Mouse (Mus musculus): Measurements from ENCODE around the gene Gm5460. TPM values are rescaled to one million over a fixed set of nuclear protein-coding genes. Genes with fewer than 3 reads are reported as not detected.

Gm5460 gene
- total and polyA plus RNA-seq, 3 experiments: not detected

DNA sequence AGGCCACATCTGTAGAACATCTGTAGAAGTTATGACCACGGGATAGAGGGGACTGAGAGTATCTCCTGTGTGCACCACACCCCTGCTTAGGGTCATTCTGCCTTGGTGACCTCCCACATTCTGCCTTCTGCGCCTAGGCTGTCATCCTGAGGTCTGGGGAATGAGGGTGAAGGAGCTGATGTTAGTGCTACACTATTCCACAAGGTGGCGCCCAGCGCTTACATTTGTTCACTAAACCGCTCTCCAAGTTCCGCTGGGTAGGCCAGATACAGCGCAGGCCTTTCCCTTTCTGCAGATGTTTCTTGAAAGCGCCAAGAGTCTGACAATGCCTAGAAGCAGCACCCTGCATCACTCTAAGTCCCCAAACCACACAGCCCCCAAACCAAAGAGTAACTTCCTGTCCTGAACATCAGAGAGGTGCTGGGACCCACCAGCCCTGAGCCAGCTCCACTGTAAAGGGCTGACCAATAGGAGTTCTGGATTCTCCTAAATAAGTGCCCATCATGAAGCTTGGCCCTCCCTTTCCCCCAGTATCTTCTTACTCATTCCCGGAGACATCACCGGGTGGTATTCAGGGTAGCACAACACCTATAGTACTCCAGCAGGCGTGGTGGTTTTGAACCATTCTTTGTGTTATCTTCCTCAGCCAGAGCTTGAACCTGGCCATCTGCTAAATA, 63.9 kb downstream of the Gm5460 start:
- H3K79me2 ChIP-seq (ENCODE audit: control insufficient read depth, insufficient read depth, low read length, poor library complexity): no peaks in the 10 kb centered on the region
- DNase-seq (ENCODE audit: low read depth, low spot score): peak; percentile 69
- no peaks in the 10 kb centered on the region for H3K4me1 ChIP-seq (ENCODE audit: control insufficient read depth in 1 of 2, insufficient read depth in 2 of 2, low read length in 2 of 2)
- H3K4me3 ChIP-seq (ENCODE audit: control insufficient read depth in 1 of 2, insufficient read depth in 1 of 2, low read depth in 2 of 2, low read length in 2 of 2): no peak overlapping the region
- no peak overlapping the region for H3K27ac ChIP-seq (ENCODE audit: control insufficient read depth, low read depth, low read length)
- H3K9ac ChIP-seq (ENCODE audit: control insufficient read depth, low read depth, low read length, poor library complexity, severe bottlenecking): no peak overlapping the region
- no peak for TF ChIP-seq EP300 (IDR thresholded peaks at IDR 0.05; ENCODE audit: low read depth in 1 of 2, low read length in 2 of 2)
- no peak for TF ChIP-seq MAX (IDR thresholded peaks at IDR 0.05; ENCODE audit: low read length)
- peak; percentile 71 for TF ChIP-seq ZC3H11A (IDR thresholded peaks at IDR 0.05; ENCODE audit: low read depth, low read length)
- TF ChIP-seq JUND (IDR thresholded peaks at IDR 0.05; ENCODE audit: low read depth, low read length): no peak
- no peak for TF ChIP-seq MYC (IDR thresholded peaks at IDR 0.05; ENCODE audit: low read depth, low read length)
- TF ChIP-seq RAD21 (IDR thresholded peaks at IDR 0.05; ENCODE audit: low read depth, low read length): peak; percentile 88
- no peak for TF ChIP-seq ZMIZ1 (IDR thresholded peaks at IDR 0.05; ENCODE audit: low read depth, low read length)
- TF ChIP-seq SMC3 (IDR thresholded peaks at IDR 0.05; ENCODE audit: low read depth, low read length): peak; percentile 90
- no peak for TF ChIP-seq POLR2A (IDR thresholded peaks at IDR 0.05; ENCODE audit: control insufficient read depth in 1 of 2, insufficient read depth in 1 of 2, low read depth in 1 of 2, low read length in 2 of 2, poor library complexity in 1 of 2)
- TF ChIP-seq CTCF (IDR thresholded peaks at IDR 0.05 in 2 of 3, conservative IDR thresholded peaks at IDR 0.05 in 1 of 3; ENCODE audit: control insufficient read depth in 1 of 3, insufficient read depth in 1 of 3, low read depth in 2 of 3, low read length in 3 of 3, poor library complexity in 1 of 3, severe bottlenecking in 1 of 3): peak; percentile 63 to 91 (median 78)
- no peak for TF ChIP-seq CHD2 (IDR thresholded peaks at IDR 0.05; ENCODE audit: low read length)
- TF ChIP-seq POLR2AphosphoS5 (IDR thresholded peaks at IDR 0.05; ENCODE audit: borderline replicate concordance, low read depth, low read length): no peak
- TF ChIP-seq CHD1 (IDR thresholded peaks at IDR 0.05; ENCODE audit: low read depth, low read length): no peak
- H3K27me3 ChIP-seq (ENCODE audit: control insufficient read depth in 1 of 2, insufficient read depth in 2 of 2, low read length in 2 of 2): no peaks in the 10 kb centered on the region
- H3K9me3 ChIP-seq (replicated peaks; ENCODE audit: insufficient read depth, low read length): no peaks in the 10 kb centered on the region
- no peaks in the 10 kb centered on the region for H3K36me3 ChIP-seq (ENCODE audit: control insufficient read depth in 1 of 2, insufficient read depth in 2 of 2, low read length in 2 of 2)

DNA sequence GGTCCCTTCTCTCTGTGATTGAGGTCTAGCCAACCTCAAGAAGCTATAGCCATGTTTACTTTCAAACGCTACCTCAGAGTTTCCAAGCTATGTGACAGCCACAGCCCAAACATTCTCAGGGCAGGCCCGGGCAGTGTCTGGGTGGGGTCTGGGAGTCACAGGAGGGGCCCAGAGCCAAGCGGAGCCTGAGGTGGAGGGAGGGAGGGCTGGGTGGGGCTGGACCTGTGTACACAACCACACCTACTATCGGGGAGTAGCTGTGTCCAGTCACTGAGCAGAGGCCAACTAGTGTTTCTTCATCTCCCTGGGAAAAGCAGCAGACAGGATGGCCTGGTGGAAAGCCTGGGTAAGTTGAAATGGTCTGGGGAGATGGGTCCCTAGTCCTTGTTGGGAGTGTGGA, 69.2 kb downstream of the Gm5460 start, which contains the start of gene Anxa8:
Gene Anxa8 (plus strand): TSS at position 251 of the 400 bp plus-strand sequence.
- Histone ChIP-seq H3K27ac (ENCODE audit: control insufficient read depth, low read depth, low read length) (no peak within 1 kb of the TSS), H3K36me3 (ENCODE audit: control insufficient read depth in 1 of 2, insufficient read depth in 2 of 2, low read length in 2 of 2) (no peaks in the 10 kb centered on the region), H3K4me1 (ENCODE audit: control insufficient read depth in 1 of 2, insufficient read depth in 2 of 2, low read length in 2 of 2) (no peaks in the 10 kb centered on the region), H3K79me2 (ENCODE audit: control insufficient read depth, insufficient read depth, low read length, poor library complexity) (no peaks in the 10 kb centered on the region), H3K27me3 (ENCODE audit: control insufficient read depth in 1 of 2, insufficient read depth in 2 of 2, low read length in 2 of 2) (no peaks in the 10 kb centered on the region), H3K4me3 (ENCODE audit: control insufficient read depth in 1 of 2, insufficient read depth in 1 of 2, low read depth in 2 of 2, low read length in 2 of 2) (no peak within 1 kb of the TSS), H3K9ac (ENCODE audit: control insufficient read depth, low read depth, low read length, poor library complexity, severe bottlenecking) (no peak within 1 kb of the TSS), H3K9me3 (replicated peaks; ENCODE audit: insufficient read depth, low read length) (no peaks in the 10 kb centered on the region)
- no peak for DNase-seq (ENCODE audit: low read depth, low spot score)
- TF ChIP-seq KAT2A (conservative IDR thresholded peaks at IDR 0.05; ENCODE audit: low read depth, low read length) (no peak), ELF1 (IDR thresholded peaks at IDR 0.05; ENCODE audit: low read depth, low read length) (no peak), BHLHE40 (IDR thresholded peaks at IDR 0.05; ENCODE audit: borderline replicate concordance, low read depth, low read length) (no peak), CTCF (IDR thresholded peaks at IDR 0.05 in 2 of 3, conservative IDR thresholded peaks at IDR 0.05 in 1 of 3; ENCODE audit: control insufficient read depth in 1 of 3, insufficient read depth in 1 of 3, low read depth in 2 of 3, low read length in 3 of 3, poor library complexity in 1 of 3, severe bottlenecking in 1 of 3) (no peak), UBTF (IDR thresholded peaks at IDR 0.05; ENCODE audit: borderline replicate concordance, insufficient read depth, low read depth, low read length) (no peak), HCFC1 (IDR thresholded peaks at IDR 0.05; ENCODE audit: low read depth, low read length) (no peak), E2F4 (IDR thresholded peaks at IDR 0.05; ENCODE audit: borderline replicate concordance, low read depth, low read length) (no peak), NELFE (IDR thresholded peaks at IDR 0.05; ENCODE audit: low read depth, low read length) (no peak), POLR2AphosphoS5 (IDR thresholded peaks at IDR 0.05; ENCODE audit: borderline replicate concordance, low read depth, low read length) (no peak), TCF12 (IDR thresholded peaks at IDR 0.05; ENCODE audit: low read depth, low read length) (no peak), RCOR1 (IDR thresholded peaks at IDR 0.05; ENCODE audit: low read depth, low read length) (no peak), TAL1 (IDR thresholded peaks at IDR 0.05; ENCODE audit: low read length) (no peak), CHD2 (IDR thresholded peaks at IDR 0.05; ENCODE audit: low read length) (no peak), USF1 (IDR thresholded peaks at IDR 0.05; ENCODE audit: low read depth, low read length) (no peak), MAFK (IDR thresholded peaks at IDR 0.05; ENCODE audit: borderline replicate concordance, low read depth, low read length) (no peak), JUND (IDR thresholded peaks at IDR 0.05; ENCODE audit: low read depth, low read length) (no peak)

Data from MEL (cell line).